Mouse (Mus musculus) hindbrain, embryonic 13.5 days (tissue): ENCODE data around the gene Slc10a1. TPM values are rescaled to one million over a fixed set of nuclear protein-coding genes. Genes with fewer than 3 reads are reported as not detected.

Experiments used
- ATAC-seq: fragments of 200-750 bp; cut with Nextera tagmentation; 2 replicates; pipeline ENCODE4 v1.8.0; 2017; ENCODE audit warnings: moderate TSS enrichment; ENCODE audit not compliant: low FRiP score
- H3K27ac ChIP-seq: fragments of 300-500 bp; sonication (generic); 2 replicates; pipeline ENCODE4 v1.5.1; 2015; ENCODE audit warnings: inconsistent platforms, mild to moderate bottlenecking, moderate library complexity
- H3K27me3 ChIP-seq: fragments of 300-500 bp; sonication (generic); 2 replicates; pipeline ENCODE4 v1.6.1; 2015; ENCODE audit warnings: mild to moderate bottlenecking, inconsistent platforms
- H3K36me3 ChIP-seq: fragments of 300-500 bp; sonication (generic); 2 replicates; pipeline ENCODE4 v1.6.1; 2015; ENCODE audit warnings: mild to moderate bottlenecking, inconsistent platforms
- H3K4me1 ChIP-seq: fragments of 300-500 bp; sonication (generic); replicated peaks from 2 replicates; pipeline ENCODE4 v1.6.1; 2015; ENCODE audit warnings: inconsistent platforms
- H3K4me2 ChIP-seq: fragments of 300-500 bp; sonication (generic); 2 replicates; pipeline ENCODE4 v1.6.1; 2015; ENCODE audit warnings: inconsistent platforms, mild to moderate bottlenecking, moderate library complexity
- H3K4me3 ChIP-seq: fragments of 300-500 bp; sonication (generic); 2 replicates; pipeline ENCODE4 v1.5.1; 2015; ENCODE audit warnings: mild to moderate bottlenecking, inconsistent platforms
- H3K9ac ChIP-seq: fragments of 300-500 bp; sonication (generic); 2 replicates; pipeline ENCODE4 v1.6.1; 2015; ENCODE audit warnings: mild to moderate bottlenecking, inconsistent platforms
- H3K9me3 ChIP-seq: fragments of 300-500 bp; sonication (generic); 2 replicates; pipeline ENCODE4 v1.6.1; 2016; ENCODE audit warnings: inconsistent platforms
- WGBS: fragments of 180-500 bp; shearing (Covaris S2); methylation state at CpG from one replicate; pipeline ENCODE4 v1.1.7; 2015; 5-methylcytosine and 5-hydroxymethylcytosine counted together
- polyA plus RNA-seq: library from polyadenylated mRNA; unstranded; fragments of >200 nt; fragmentation: Nextera tagmentation; extraction: Ambion mirVana; gene quantifications from 2 replicates; pipeline ENCODE4 v1.2.1, GENCODE M21; 2015

Gene Slc10a1
- polyA plus RNA-seq, 1 experiment from 2014 or later: 0.21 TPM

DNA sequence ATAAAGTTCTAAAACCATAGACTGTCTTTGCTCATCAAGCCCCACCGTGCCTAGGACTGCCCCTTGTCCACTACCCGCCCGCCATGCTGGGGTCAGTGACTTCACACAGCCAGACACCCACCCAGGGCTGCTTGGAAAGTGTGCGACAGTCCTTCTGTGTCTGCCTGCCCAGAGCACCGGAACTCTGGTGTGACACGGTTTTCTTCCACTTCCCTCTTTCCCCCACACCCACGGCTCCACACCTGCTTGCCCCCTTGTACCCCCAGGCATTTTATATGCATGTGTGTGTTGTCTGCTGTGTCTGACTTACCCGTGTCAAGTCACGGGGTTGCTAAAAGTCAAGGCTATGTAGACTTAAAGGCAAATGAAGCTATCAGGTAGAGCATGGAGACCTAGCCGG, 23.3 kb upstream of the Slc10a1 start:
- no peaks in the 10 kb centered on the region; the same call in 1 of the 2 replicates for H3K9me3 ChIP-seq
- H3K4me1 ChIP-seq: peaks cover 8% of the 10 kb centered on the region; the same call in 1 of the 2 replicates
- WGBS: 81% methylated on average over 10 of the region's 10 CpGs
- peaks cover 12% of the 10 kb centered on the region for H3K27me3 ChIP-seq
- no peak for ATAC-seq
- H3K9ac ChIP-seq: no peak overlapping the region
- H3K4me2 ChIP-seq: no peak overlapping the region
- H3K36me3 ChIP-seq: no peaks in the 10 kb centered on the region
- H3K4me3 ChIP-seq: no peak overlapping the region
- no peak overlapping the region for H3K27ac ChIP-seq

DNA sequence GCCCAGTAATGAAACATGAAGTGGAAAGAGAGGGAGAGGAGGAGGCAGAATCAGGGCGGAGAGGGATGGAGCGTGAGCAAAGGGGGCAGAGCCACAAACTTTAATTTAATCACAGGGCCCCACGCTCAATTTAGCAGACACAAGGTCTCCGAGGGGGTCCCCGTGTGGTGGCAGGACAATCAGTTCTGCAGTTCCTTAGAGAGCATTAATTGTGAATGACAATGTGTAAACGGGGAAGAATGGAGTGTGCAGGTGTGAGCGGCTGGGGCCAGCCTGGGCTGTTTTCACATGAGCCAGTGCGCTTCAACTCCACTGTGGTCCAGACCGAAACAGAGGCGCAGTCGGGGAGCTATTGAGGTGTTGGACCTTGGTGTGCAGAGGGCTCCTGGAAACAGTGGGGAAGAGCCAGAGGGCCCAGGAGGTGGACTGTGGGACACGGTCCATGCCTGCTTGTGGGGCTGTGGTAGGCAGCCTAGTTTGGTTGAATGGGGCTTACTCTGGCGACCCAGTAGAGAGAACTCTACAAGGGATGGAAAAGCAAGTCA, 22.5 kb upstream of the Slc10a1 start:
- 33% methylated on average over 13 of the region's 13 CpGs for WGBS
- H3K4me3 ChIP-seq: no peak overlapping the region
- no peak overlapping the region for H3K27ac ChIP-seq
- no peaks in the 10 kb centered on the region; the same call in 1 of the 2 replicates for H3K9me3 ChIP-seq
- H3K4me2 ChIP-seq: no peak overlapping the region
- no peak overlapping the region for H3K9ac ChIP-seq
- H3K27me3 ChIP-seq: peaks cover 12% of the 10 kb centered on the region
- no peak for ATAC-seq
- no peaks in the 10 kb centered on the region for H3K36me3 ChIP-seq
- H3K4me1 ChIP-seq: peaks cover 8% of the 10 kb centered on the region; the same call in 1 of the 2 replicates

DNA sequence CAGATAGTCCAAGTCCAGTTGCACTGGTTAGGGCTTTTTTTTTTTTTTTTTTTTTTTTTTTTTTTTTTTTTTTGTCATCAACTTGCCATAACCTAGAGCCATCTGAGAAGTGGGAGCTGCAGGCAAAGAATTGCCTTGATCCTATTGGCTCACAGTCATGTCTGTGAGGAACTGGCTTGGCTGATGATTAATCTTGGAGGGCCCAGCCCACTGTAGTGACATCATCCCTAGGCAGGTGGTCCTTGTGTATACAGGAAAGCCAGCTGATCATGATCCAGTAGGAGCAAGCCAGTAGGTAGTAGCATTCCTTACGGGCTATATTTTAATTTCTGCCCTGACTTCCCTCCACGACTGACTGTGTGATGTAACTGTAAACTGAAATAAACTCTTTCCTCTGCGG, 19.8 kb upstream of the Slc10a1 start:
- Histone ChIP-seq H3K9me3 (no peaks in the 10 kb centered on the region), H3K27me3 (peaks cover 12% of the 10 kb centered on the region), H3K36me3 (no peaks in the 10 kb centered on the region), H3K4me3 (no peak overlapping the region), H3K4me2 (no peak overlapping the region), H3K27ac (no peak overlapping the region), H3K9ac (no peak overlapping the region), H3K4me1 (peaks cover 8% of the 10 kb centered on the region; the same call in 1 of the 2 replicates)
- no peak for ATAC-seq
- WGBS: 89% methylated on average over 3 of the region's 3 CpGs

DNA sequence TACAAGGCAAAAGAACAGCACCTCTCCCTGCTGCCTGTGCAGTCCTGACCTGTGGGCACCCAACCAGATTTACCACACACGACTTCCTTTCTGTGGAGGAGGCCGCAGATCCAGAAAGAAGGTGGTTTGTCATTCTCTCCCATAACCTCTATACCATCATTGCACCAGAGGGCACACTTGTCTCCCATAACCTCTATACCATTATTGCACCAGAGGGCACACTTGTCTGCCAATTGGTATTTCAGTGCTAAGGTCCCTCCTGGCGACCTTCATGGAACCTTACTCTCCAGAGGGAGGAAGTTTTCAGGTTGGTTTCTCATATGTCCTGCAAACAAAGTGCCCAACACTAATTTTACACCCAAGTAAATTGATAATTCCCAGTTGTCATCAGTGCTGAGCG, 18.1 kb upstream of the Slc10a1 start:
- WGBS: 89% methylated on average over 4 of the region's 4 CpGs
- Histone ChIP-seq H3K27me3 (peaks cover 4% of the 10 kb centered on the region), H3K9ac (no peak overlapping the region), H3K4me2 (no peak overlapping the region), H3K4me3 (no peak overlapping the region), H3K4me1 (peaks cover 8% of the 10 kb centered on the region; the same call in 1 of the 2 replicates), H3K27ac (no peak overlapping the region), H3K36me3 (no peaks in the 10 kb centered on the region), H3K9me3 (no peaks in the 10 kb centered on the region)
- no peak for ATAC-seq

DNA sequence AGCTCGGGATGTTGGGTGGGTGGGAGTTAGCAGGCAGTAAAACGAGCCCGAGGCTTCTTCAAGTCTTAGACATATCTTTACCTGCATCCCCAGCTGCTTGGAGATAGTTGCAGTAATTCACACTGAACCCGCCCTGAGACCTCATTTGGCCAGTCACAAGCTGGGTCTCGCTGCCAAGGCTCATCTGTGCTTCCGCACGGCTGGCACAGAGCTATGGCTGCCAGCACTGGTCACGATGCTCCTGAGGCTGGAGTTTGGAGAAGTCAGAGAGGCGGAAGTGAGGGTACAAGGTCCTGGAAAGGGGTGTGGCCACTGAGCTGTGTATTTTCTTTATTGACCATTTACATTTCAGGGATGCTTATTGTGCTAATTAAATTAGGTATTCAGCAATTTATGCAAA, 15.2 kb upstream of the Slc10a1 start:
- 81% methylated on average over 9 of the region's 9 CpGs for WGBS
- H3K9me3 ChIP-seq: no peaks in the 10 kb centered on the region

DNA sequence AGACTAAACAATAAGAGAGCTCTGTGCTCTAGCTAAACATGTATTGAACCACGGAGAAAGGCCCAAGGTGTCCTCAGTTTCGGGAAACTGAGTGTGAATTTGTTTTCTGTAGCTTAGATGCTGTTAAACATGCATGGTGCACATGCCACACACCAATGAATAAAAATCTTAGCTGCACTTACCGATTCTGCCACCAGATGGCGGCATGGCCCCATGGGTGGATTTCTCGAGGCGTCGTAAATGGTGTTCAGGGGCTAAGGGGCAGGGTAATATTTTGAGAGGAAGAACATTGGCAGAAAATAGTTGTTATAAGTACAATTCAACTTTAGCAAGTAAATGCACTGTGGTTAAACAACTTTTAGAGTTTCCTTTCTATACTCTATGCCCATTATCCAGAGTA, 13.8 kb upstream of the Slc10a1 start:
- H3K9me3 ChIP-seq: no peaks in the 10 kb centered on the region
- H3K4me1 ChIP-seq: no peaks in the 10 kb centered on the region
- no peak for ATAC-seq
- H3K27me3 ChIP-seq: no peaks in the 10 kb centered on the region; the same call in 1 of the 2 replicates
- H3K27ac ChIP-seq: no peak overlapping the region
- no peak overlapping the region for H3K4me2 ChIP-seq
- under 1% methylated on average over 7 of the region's 7 CpGs for WGBS
- no peaks in the 10 kb centered on the region for H3K36me3 ChIP-seq
- H3K4me3 ChIP-seq: no peak overlapping the region
- H3K9ac ChIP-seq: no peak overlapping the region

More for the DNA sequence above, 15.2 kb upstream of the Slc10a1 start:
- Histone ChIP-seq H3K4me2 (no peak overlapping the region), H3K4me1 (no peaks in the 10 kb centered on the region), H3K27me3 (no peaks in the 10 kb centered on the region; the same call in 1 of the 2 replicates), H3K27ac (no peak overlapping the region), H3K36me3 (no peaks in the 10 kb centered on the region), H3K4me3 (no peak overlapping the region), H3K9ac (no peak overlapping the region)
- ATAC-seq: no peak

DNA sequence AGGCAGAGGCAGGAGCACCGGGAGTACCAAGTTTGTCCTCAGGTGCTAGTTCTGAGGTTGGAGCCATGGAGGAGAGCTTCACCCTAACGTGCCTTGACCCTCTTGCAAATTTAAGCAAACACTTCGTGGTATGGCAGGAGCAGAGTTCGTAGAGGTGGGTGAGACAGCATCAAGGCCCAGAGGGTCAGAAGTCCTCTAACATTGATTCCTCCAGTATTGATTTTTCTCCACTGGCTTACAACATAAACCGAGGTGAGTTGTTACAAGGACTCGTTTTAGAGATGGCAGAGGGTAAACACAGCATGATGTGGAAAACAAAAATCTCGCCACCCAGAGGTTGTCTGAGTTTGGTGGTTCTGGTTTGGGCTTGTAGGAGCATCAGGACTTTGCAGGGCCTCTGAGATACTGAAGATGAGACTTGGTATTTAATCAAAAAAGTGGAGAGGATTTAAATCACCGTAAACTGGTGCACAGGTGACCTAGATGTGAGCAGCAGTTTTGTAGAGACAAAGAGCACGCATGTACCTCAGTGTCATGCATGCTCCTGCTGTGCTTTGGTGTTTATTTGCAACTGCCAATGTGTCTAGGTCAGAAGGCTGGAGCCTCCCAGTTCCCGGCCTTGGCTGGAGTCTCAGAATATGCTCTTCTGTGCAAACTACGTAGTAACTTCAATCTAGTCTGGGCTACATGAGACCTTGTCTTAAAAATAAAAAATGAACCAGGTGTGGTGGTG, 7.6 kb upstream of the Slc10a1 start:
- Histone ChIP-seq H3K36me3 (no peaks in the 10 kb centered on the region), H3K27ac (no peak overlapping the region), H3K4me1 (no peaks in the 10 kb centered on the region), H3K4me2 (no peak overlapping the region), H3K27me3 (no peaks in the 10 kb centered on the region), H3K9ac (no peak overlapping the region), H3K4me3 (no peak overlapping the region), H3K9me3 (no peaks in the 10 kb centered on the region)
- ATAC-seq: no peak
- WGBS: 85% methylated on average over 11 of the region's 11 CpGs

DNA sequence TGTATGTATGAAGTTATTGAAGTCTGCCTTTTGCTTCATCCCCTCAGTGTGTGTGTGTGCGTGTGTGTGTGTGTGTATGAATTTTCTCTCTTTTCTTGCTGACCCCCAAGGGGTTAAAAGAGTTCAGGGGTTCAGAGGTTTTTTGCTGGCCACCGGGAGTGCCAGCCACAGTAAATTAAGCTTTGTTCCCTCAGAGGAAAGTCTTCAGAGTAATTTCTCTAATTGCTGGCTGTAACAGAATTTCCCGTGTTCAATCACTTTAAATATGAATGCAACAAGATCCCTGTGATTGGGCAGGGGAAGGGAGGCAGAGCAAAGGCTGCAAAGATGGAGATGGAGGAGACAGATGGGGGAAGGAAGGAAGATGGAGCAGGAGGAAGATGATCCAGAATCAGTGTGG, 3.3 kb upstream of the Slc10a1 start:
- H3K27ac ChIP-seq: no peak overlapping the region
- ATAC-seq: no peak
- no peaks in the 10 kb centered on the region for H3K36me3 ChIP-seq
- 32% methylated on average over 3 of the region's 3 CpGs for whole genome bisulfite sequencing
- H3K4me3 ChIP-seq: no peak overlapping the region
- H3K9ac ChIP-seq: no peak overlapping the region
- H3K9me3 ChIP-seq: no peaks in the 10 kb centered on the region
- H3K4me2 ChIP-seq: no peak overlapping the region
- H3K4me1 ChIP-seq: no peaks in the 10 kb centered on the region
- H3K27me3 ChIP-seq: no peaks in the 10 kb centered on the region

DNA sequence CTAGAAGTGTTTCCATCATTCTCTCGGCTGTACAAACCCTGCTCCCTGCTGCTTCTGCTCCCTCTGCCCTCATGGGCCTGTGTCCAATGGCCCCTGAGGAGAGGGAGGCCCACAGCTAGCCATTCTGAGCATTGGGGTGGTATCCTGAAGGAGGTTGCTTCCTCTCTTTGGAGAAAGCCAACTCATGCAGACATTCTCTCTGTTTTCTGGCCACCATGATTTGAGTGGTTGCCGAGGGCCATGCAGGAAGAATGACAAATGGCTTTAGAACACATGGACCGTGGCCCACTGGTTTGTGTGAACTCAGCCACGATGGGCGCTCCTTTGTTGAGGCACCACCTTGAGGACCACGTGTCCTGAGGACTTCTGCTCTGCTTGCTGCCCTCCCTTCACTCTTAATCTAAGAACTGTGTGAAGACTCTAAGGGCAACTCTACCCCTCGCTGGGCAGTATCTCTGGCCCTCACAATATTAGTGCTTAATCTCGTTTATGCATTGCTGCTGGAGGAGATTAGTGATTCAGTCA, 1.7 kb upstream of the Slc10a1 start:
- no peak overlapping the region for H3K27ac ChIP-seq
- no peaks in the 10 kb centered on the region for H3K36me3 ChIP-seq
- 70% methylated on average over 8 of the region's 8 CpGs for WGBS
- H3K27me3 ChIP-seq: no peaks in the 10 kb centered on the region
- H3K9me3 ChIP-seq: no peaks in the 10 kb centered on the region
- H3K4me2 ChIP-seq: no peak overlapping the region
- H3K4me1 ChIP-seq: no peaks in the 10 kb centered on the region
- H3K9ac ChIP-seq: no peak overlapping the region
- ATAC-seq: no peak
- H3K4me3 ChIP-seq: no peak overlapping the region

DNA sequence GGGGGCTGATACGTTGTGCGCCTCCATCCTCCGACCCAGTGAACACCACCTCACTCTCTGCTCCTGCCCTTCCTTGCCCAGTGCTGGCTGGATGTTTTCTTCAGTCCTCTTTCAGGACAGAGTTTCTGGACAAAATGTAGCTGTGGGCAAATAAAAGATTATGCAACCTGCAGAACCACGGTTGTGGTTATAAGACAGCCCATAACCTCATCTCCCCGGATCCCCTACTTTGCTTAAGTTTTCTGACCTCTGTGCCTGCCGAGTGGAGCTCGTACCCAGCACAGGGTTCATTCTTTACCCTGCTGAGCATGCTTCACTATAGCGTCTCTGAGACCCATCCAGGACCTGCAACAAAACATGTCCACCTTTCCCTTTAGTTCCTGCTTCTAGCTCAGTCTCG, 587 bp downstream of the Slc10a1 start:
- Histone ChIP-seq H3K4me2 (no peak overlapping the region), H3K9ac (no peak overlapping the region), H3K9me3 (no peaks in the 10 kb centered on the region), H3K4me1 (no peaks in the 10 kb centered on the region), H3K4me3 (no peak overlapping the region), H3K27ac (no peak overlapping the region), H3K27me3 (no peaks in the 10 kb centered on the region), H3K36me3 (no peaks in the 10 kb centered on the region)
- WGBS: 91% methylated on average over 9 of the region's 9 CpGs
- no peak for ATAC-seq

DNA sequence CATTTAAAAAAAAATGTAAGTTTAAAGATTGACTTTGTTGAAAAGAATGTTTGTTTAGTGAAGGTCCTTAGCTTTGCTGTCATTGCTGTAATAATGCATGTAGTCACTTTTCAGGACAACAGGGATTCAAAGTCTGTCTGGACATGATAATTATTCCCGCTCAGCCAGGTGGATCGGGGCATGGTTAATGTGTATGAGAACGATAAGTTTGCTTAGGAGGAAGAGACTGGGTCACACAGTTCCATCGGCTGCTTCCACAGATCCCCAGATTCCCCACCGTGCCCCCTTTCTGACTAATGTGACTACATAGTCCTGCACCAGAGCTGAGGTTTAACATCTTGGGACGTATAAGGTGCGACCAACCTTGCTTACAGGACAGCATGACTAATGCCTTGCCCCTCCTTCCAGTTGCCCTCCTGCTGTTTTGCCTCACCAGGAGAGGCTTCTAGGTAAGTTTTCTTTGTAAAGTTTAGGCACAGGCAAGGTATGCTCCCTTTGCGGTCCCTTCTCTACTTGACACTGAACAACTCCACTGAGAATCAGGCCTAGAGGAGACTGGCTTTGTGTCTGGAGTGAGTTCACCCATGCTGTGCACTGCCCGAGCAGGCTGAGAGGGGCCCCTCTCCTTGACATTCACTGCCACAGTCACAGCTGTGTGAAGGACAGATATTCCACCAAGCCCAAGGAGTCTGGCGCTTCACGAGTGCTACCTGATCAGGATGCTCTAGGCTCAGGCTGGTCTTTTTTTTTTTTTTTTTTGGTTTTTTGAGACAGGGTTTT, 2.3 kb downstream of the Slc10a1 start:
- Histone ChIP-seq H3K36me3 (no peaks in the 10 kb centered on the region), H3K4me3 (no peak overlapping the region), H3K4me2 (no peak overlapping the region), H3K27ac (no peak overlapping the region), H3K4me1 (no peaks in the 10 kb centered on the region), H3K27me3 (no peaks in the 10 kb centered on the region), H3K9me3 (no peaks in the 10 kb centered on the region), H3K9ac (no peak overlapping the region)
- 82% methylated on average over 11 of the region's 11 CpGs for WGBS
- no peak for ATAC-seq

DNA sequence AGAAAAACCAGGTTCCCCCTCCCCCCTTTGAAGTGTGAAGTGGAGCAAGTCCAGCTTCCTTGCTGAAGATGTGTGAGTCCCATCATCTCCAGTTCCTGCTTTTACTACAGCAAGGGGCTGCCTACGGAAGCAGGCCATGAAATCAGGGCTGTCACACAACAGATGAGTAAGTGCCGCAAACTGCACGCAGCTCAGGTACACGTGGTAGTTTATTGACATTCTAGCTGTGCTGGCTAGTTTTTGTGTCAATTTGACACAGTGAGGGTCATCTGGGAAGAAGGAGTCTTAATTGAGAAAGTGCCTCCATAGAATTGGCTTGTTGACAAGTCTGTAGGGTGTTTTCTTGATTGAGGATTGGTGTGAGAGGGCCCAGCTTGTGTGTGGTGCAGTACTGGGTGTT, 5.9 kb downstream of the Slc10a1 start:
- Histone ChIP-seq H3K4me3 (no peak overlapping the region), H3K27me3 (no peaks in the 10 kb centered on the region), H3K9me3 (no peaks in the 10 kb centered on the region), H3K36me3 (peaks cover 23% of the 10 kb centered on the region), H3K4me1 (no peaks in the 10 kb centered on the region), H3K9ac (no peak overlapping the region), H3K4me2 (no peak overlapping the region), H3K27ac (no peak overlapping the region)
- WGBS: 85% methylated on average over 4 of the region's 4 CpGs
- no peak for ATAC-seq
